ENCODE assay signal across 29 mouse cellular contexts in the genomic region with DNA sequence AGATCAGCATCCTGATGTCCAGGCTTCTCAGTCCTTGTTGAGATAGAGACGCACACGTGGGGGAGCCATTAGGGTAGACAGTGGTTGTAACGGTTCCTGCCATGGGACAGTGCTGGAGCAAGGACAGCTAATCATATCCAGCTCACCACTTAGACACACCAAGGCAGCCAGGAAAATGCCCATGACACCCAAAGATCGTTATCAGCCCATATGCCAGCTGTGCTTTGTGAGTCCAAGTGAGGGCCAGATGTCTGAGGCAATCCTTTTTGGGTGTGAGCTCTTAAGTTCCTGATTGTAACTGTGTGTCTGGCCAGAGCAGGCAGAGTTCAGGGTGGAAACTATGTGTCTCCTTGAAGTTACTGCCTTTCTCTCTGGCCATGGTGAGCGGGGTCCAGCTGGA. TPM values are rescaled to one million over a fixed set of nuclear protein-coding genes. Genes with fewer than 3 reads are reported as not detected.
"Had no signal": no experiment of that assay in that cellular context is flagged by ENCODE, and none has a peak within 500 bp of the region (broad histone marks: within the 10 kb centered on the region; RNA-seq: fewer than 3 reads in every experiment).

No protein-coding gene starts in this region.

- DNase-seq: kidney, adult 11 months; kidney, adult 8-10 months; kidney, postnatal 10 days; kidney, postnatal 36 days; layer of hippocampus, postnatal 36 days; liver, embryonic 13.5 days; lung, embryonic 14.5 days; lung, postnatal 14 days; retina, postnatal 1 day; right cerebral cortex, postnatal 25 days; spleen, adult 18-20 months; thymus, adult 2 months; thymus, postnatal 14 days had no signal

- H3K4me3 ChIP-seq: kidney, embryonic 15.5 days; left cerebral cortex, adult 2 months; liver, embryonic 13.5 days; midbrain, embryonic 12.5 days; midbrain, embryonic 15.5 days; neural tube, embryonic 12.5 days; neural tube, embryonic 15.5 days; stomach, embryonic 15.5 days had no signal

- H3K27me3 ChIP-seq: kidney, embryonic 15.5 days; liver, embryonic 13.5 days; midbrain, embryonic 12.5 days; midbrain, embryonic 15.5 days; neural tube, embryonic 12.5 days; neural tube, embryonic 15.5 days; stomach, embryonic 15.5 days had no signal

- H3K27ac ChIP-seq: kidney, embryonic 15.5 days; left cerebral cortex, adult 2 months; liver, embryonic 13.5 days; macrophage; midbrain, embryonic 12.5 days; midbrain, embryonic 15.5 days; neural tube, embryonic 12.5 days; neural tube, embryonic 15.5 days; stomach, embryonic 15.5 days had no signal

- H3K9ac ChIP-seq: kidney, embryonic 15.5 days; liver, embryonic 13.5 days; lung, embryonic 14.5 days; midbrain, embryonic 12.5 days; midbrain, embryonic 15.5 days; neural tube, embryonic 12.5 days; neural tube, embryonic 15.5 days; stomach, embryonic 15.5 days had no signal

- H3K9me3 ChIP-seq: kidney, embryonic 15.5 days; liver, embryonic 13.5 days; midbrain, embryonic 12.5 days; midbrain, embryonic 15.5 days; neural tube, embryonic 12.5 days; neural tube, embryonic 15.5 days; stomach, embryonic 15.5 days had no signal

- H3K4me1 ChIP-seq: kidney, embryonic 15.5 days; liver, embryonic 13.5 days; midbrain, embryonic 12.5 days; midbrain, embryonic 15.5 days; neural tube, embryonic 12.5 days; neural tube, embryonic 15.5 days; stomach, embryonic 15.5 days had no signal

RNA-seq across cellular contexts. Expression of gene Spatc1l, which starts 8.0 kb away (rescaled TPM):
- total RNA-seq: layer of hippocampus, adult 8-10 months; layer of hippocampus, postnatal 10 days; layer of hippocampus, postnatal 36 days; left cerebral cortex, adult 2 months; left cerebral cortex, postnatal 10 days; left cerebral cortex, postnatal 36 days; liver, adult 2 months; megakaryocyte, adult 5-6 weeks had no signal
- polyA plus RNA-seq: kidney, embryonic 15.5 days; limb, embryonic 11.5 days; liver, embryonic 13.5 days; liver, embryonic 16.5 days; lung, embryonic 14.5 days; macrophage; midbrain, embryonic 15.5 days; neural tube, embryonic 12.5 days; neural tube, embryonic 15.5 days had no signal

RNA-seq across cellular contexts. Expression of gene Ftcd, which starts 21.4 kb away (rescaled TPM):
- total RNA-seq: layer of hippocampus, postnatal 10 days; layer of hippocampus, postnatal 36 days; left cerebral cortex, adult 2 months; left cerebral cortex, postnatal 10 days; left cerebral cortex, postnatal 36 days; megakaryocyte, adult 5-6 weeks had no signal
- polyA plus RNA-seq: limb, embryonic 11.5 days; lung, embryonic 14.5 days; macrophage; midbrain, embryonic 12.5 days; neural tube, embryonic 12.5 days had no signal
